Mouse (Mus musculus) olfactory bulb, adult 2 months (tissue): Measurements from ENCODE around the gene Scai. TPM values are rescaled to one million over a fixed set of nuclear protein-coding genes. Genes with fewer than 3 reads are reported as not detected.

Experiments
- H3K27ac ChIP-seq: fragments of 200-500 bp; 2 replicates; pipeline ENCODE4 v1.5.1; 2012; ENCODE audit warnings: low read depth, low read length; ENCODE audit not compliant: insufficient read depth
- H3K4me1 ChIP-seq: fragments of 200-500 bp; 2 replicates; pipeline ENCODE4 v1.6.1; 2012; ENCODE audit warnings: low read length; ENCODE audit not compliant: control insufficient read depth, insufficient read depth
- H3K4me3 ChIP-seq: fragments of 200-500 bp; 2 replicates; pipeline ENCODE4 v1.5.1; 2012; ENCODE audit warnings: mild to moderate bottlenecking, low read depth, low read length, moderate library complexity; ENCODE audit not compliant: insufficient read depth
- CTCF ChIP-seq: fragments of 200-500 bp; IDR thresholded peaks from 2 replicates; pipeline ENCODE4 v1.5.1; 2012; ENCODE audit warnings: low read depth, mild to moderate bottlenecking, low read length, moderate library complexity; ENCODE audit not compliant: insufficient read depth
- POLR2A ChIP-seq: fragments of 200-500 bp; IDR thresholded peaks from 2 replicates; pipeline ENCODE4 v1.6.1; 2012; ENCODE audit warnings: mild to moderate bottlenecking, low read depth, low read length, moderate library complexity; ENCODE audit not compliant: insufficient read depth
- whole genome bisulfite sequencing: fragments of 180-500 bp; shearing (Covaris S2); methylation state at CpG from one replicate; pipeline ENCODE4 v1.1.7; 2018; 5-methylcytosine and 5-hydroxymethylcytosine counted together
- polyA plus RNA-seq: library from polyadenylated mRNA; stranded (reverse); fragments of >200 nt; gene quantifications from 2 replicates; pipeline ENCODE4 v1.2.4, GENCODE M21; 2012; ENCODE audit warnings: low replicate concordance; ENCODE audit not compliant: missing spikeins, insufficient read depth, insufficient read length

The Scai gene
- polyA plus RNA-seq, 1 experiment, result not detected

GRCm38 (mm10) chr2:39148075-39148474 is 42.5 kb downstream of the Scai start:
- TF ChIP-seq CTCF, result no peak
- no peak overlapping the region for H3K27ac ChIP-seq
- H3K4me3 ChIP-seq, result no peak overlapping the region
- 47% methylated on average over 2 of the region's 2 CpGs for WGBS
- H3K4me1 ChIP-seq, result no peaks in the 10 kb centered on the region

GRCm38 (mm10) chr2:39146469-39146868 is 44.1 kb downstream of the Scai start:
- H3K4me3 ChIP-seq, result no peak overlapping the region
- 92% methylated on average over 1 of the region's 1 CpGs for whole genome bisulfite sequencing
- H3K27ac ChIP-seq, result no peak overlapping the region
- no peak for TF ChIP-seq CTCF
- TF ChIP-seq POLR2A, result no peak
- H3K4me1 ChIP-seq, result no peaks in the 10 kb centered on the region

- H3K27ac ChIP-seq, result no peak overlapping the region
- no peaks in the 10 kb centered on the region for H3K4me1 ChIP-seq
- no peak overlapping the region for H3K4me3 ChIP-seq
- TF ChIP-seq POLR2A (no peak), CTCF (no peak)
- WGBS, result 78% methylated on average over 3 of the region's 3 CpGs
These were observed 48.1 kb downstream of the Scai start for GRCm38 (mm10) chr2:39142357-39142948.

GRCm38 (mm10) chr2:39140586-39141455 is 49.7 kb downstream of the Scai start:
- H3K27ac ChIP-seq, result no peak overlapping the region

GRCm38 (mm10) chr2:39129526-39130326 is 60.8 kb downstream of the Scai start:
- H3K27ac ChIP-seq, result no peak overlapping the region
- 57% methylated on average over 3 of the region's 3 CpGs for WGBS
- no peaks in the 10 kb centered on the region for H3K4me1 ChIP-seq
- H3K4me3 ChIP-seq, result no peak overlapping the region
- TF ChIP-seq POLR2A, result no peak
- TF ChIP-seq CTCF, result no peak

More at GRCm38 (mm10) chr2:39140586-39141455, 49.7 kb downstream of the Scai start:
- no peak overlapping the region for H3K4me3 ChIP-seq
- 90% methylated on average over 7 of the region's 7 CpGs for WGBS
- no peak for TF ChIP-seq CTCF
- TF ChIP-seq POLR2A, result no peak
- no peaks in the 10 kb centered on the region for H3K4me1 ChIP-seq

GRCm38 (mm10) chr2:39124167-39124566 is 66.4 kb downstream of the Scai start:
- TF ChIP-seq POLR2A (no peak), CTCF (no peak)
- no peaks in the 10 kb centered on the region for H3K4me1 ChIP-seq
- WGBS, result 97% methylated on average over 5 of the region's 5 CpGs

GRCm38 (mm10) chr2:39121137-39121536 is 69.4 kb downstream of the Scai start:
- Histone ChIP-seq H3K4me3 (no peak overlapping the region), H3K27ac (no peak overlapping the region), H3K4me1 (no peaks in the 10 kb centered on the region)
- TF ChIP-seq CTCF (no peak), POLR2A (no peak)
- 95% methylated on average over 5 of the region's 5 CpGs for WGBS

More at GRCm38 (mm10) chr2:39124167-39124566, 66.4 kb downstream of the Scai start:
- Histone ChIP-seq H3K4me3 (no peak overlapping the region), H3K27ac (no peak overlapping the region)

- no peak overlapping the region for H3K27ac ChIP-seq
- H3K4me3 ChIP-seq, result no peak overlapping the region
- H3K4me1 ChIP-seq, result no peaks in the 10 kb centered on the region
- 82% methylated on average over 2 of the region's 2 CpGs for WGBS
- TF ChIP-seq CTCF, result no peak
- TF ChIP-seq POLR2A, result no peak
These were observed 74.0 kb downstream of the Scai start for GRCm38 (mm10) chr2:39116583-39116982.
